Mouse (Mus musculus): Measurements from ENCODE around the gene C1qb.

The C1qb gene

DNA sequence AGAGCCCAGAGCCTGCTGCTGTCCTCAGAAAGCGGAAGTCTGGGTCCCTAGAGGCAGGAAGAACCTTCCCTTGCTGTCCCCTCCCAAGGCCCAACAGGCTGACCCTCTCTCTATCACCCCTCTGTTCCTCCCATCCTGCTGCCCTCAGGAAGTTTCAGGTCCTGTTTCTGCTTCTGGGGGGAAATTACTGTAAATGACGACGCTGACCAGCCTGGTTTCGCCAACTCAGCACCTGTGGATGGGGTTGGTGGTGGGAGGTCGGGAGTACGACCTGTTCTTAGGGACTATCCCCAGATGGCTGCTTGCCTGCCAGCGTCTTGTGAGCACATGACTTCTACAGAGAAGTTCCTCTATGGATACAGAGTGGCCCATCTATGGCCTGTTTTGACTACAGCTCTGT lies at the start of gene C1qb:
TSS of gene C1qb (minus strand) at position 87 of the 400 bp plus-strand sequence.
- DNase-seq: no peak

DNA sequence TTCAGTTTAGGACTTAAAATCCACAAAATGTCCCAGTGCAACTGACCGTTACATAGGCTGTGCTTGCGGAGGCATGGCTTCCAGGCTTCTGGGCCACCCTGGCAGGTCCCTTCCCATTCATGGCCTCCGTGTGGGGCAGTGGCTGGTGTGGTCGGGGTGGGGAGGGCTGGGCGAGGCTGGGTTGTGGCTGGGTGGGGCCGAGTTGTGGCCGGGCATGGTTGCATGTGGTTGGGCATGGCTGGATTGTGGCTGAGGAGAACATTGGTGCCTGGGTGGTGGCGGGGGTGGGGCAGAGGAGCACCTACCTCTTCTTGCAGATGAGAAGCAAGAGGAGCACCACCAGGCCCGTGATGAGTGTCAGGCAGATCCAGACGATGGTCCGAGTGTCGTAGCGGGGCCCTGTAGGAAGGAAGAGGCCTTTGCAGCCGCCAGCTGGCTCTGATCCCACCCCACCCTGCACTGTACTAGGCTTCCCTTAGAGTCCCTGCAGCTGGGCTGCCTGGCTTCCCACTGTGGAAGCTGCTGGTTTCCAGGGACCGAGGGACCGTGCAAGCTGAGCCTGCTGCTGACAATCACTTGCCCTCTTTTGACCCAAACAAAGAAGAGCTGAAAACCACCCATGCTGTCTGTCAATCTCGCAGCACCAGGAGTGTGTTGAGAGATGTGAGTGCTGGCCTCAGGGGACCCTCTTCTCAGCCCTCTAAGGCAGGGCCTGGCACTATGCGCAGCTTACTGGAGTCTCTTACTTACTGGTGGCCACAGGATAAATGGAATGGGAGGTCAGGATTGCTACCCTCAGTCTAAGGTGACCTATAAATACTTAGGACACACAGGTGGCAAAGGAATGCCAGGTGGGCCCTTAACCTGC lies 49.0 kb upstream of the C1qb start:
- DNase-seq: no peak

DNA sequence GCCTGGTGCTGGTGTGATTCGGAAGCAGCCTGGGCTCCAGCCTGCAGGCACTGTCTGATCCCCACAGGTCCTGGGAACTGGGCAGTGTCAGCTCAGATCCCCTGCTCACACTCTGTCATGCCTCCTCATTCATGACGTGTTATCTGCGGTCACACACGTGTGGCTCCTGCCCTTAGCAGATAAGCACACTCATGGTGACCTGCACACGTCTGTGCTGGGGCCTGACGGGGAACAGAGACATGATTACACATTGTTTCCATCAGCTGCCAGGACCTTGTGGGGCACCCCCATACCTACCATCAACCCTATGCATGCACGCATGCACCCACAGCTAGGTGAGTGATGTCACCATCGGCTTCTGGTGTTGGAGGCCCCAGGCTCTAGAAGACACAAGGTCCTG lies 44.5 kb upstream of the C1qb start:
- no peak for DNase-seq

- peak; percentile 17 for DNase-seq
These were observed 42.9 kb upstream of the C1qb start for GRCm38 (mm10) chr4:136928928-136929327.

GRCm38 (mm10) chr4:136925804-136926203 lies 39.8 kb upstream of the C1qb start:
- no peak for DNase-seq

GRCm38 (mm10) chr4:136924529-136924928 lies 38.5 kb upstream of the C1qb start:
- peak; percentile 38 for DNase-seq

DNA sequence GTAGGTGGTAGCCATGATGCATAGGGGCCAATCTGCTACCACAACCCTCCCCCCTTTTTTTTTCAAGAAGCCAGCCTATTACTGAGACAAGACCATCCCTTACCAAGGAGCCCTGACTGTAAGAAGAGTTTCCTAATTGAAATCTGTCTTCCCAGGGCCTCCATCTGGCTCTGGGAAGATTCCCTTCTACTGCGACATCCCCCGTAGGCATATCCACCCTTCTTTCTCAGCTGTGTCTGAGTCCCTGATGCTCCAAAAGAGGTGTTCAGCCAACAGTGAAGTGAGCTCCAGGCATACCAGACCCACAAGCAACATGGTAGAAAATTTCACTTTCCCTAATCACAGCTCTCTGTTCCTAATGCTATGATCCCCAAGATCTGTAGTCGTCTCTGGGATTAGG lies 33.5 kb upstream of the C1qb start:
- no peak for DNase-seq

- no peak for DNase-seq
These were observed 32.8 kb upstream of the C1qb start for GRCm38 (mm10) chr4:136918834-136919233.

GRCm38 (mm10) chr4:136917165-136917524 lies 31.2 kb upstream of the C1qb start:
- DNase-seq: no peak

DNA sequence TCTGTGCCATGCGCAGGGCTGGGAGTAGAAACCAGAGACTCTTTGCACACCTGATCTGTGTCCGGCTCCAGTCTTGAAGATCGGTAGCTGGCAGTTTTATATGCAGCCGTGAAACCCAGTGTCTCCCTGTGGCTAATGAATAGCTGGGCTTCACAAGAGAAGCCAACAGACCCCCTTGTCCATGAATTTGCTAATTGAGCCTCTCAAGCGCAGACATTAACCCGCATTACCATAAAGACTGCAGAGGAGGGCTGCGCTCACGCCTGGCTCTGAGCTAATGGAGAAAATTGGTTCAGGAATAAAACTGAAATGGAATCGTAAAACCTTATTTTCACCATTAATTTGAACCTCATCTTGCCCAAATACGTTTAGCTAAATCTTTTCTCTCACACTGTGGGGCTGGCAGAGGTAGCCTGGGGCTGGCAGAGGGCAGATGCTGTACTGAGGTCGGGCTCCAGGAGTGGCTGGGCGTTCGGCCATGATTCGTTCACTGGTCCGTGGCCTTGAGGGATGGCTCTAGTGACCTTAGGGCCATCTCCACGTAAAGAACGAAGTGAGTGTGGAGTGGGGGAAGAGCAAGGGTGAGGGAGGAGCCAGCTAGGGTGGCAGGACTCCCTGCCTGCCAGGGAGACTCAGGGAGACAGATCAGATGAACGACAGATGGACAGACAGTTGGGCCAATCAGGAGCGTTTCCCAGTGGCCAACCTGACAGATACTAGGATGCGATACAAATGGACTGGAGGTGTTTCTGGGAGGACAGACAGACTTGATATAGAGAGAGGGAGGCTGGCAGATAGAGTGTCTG lies 30.6 kb upstream of the C1qb start:
- DNase-seq: no peak

GRCm38 (mm10) chr4:136912841-136913240 lies 26.9 kb upstream of the C1qb start:
- DNase-seq: no peak

- DNase-seq: no peak
These were observed 25.8 kb upstream of the C1qb start for GRCm38 (mm10) chr4:136911804-136912203.

- no peak for DNase-seq
These were observed 25.2 kb upstream of the C1qb start for GRCm38 (mm10) chr4:136911211-136911646.

- DNase-seq: no peak
These were observed 21.8 kb upstream of the C1qb start for GRCm38 (mm10) chr4:136907809-136908208.

DNA sequence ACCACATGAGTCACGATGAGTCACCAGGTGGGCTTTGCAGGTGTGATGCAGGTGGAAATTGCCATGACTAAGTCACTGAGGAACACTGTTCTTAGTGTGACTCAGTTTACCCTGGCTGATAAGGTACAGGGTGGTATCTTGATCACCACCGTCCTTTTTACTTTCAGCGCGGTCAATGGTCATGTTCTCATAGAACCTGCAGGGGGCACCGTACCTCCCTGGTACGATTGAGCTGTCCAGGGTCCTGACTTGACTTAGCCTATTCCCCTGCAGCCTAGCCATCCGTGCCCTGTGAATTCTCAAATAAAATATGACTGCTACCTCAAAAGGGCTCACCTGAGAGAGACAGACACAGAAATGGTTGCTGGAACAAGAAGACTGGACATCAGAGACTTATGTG lies 21.0 kb upstream of the C1qb start:
- peak; percentile 7 for DNase-seq

GRCm38 (mm10) chr4:136904767-136905539 lies 19.0 kb upstream of the C1qb start:
- no peak for DNase-seq

DNA sequence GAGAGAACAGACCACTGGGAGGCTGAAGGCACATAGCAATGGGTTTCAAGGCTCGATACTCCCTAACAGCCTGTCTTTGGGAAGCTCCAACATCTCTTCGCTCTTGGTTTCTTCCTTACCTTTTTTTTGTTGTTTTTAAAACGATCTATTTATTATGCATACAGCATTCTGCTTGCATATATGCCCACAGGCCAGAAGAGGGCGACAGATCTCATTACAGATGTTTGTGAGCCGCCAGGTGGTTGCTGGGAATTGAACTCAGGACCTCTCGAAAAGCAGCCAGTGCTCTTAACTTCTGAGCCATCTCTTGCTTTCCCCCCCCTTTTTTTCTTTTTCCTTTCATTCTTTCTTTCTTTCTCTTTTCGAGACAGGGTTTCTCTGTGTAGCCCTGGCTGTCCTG lies 13.2 kb upstream of the C1qb start:
- no peak for DNase-seq

- no peak for DNase-seq
These were observed 12.7 kb upstream of the C1qb start, which contains the start of gene C1qa for GRCm38 (mm10) chr4:136898637-136899036. C1qa (minus strand) TSS chr4:136898803.

- DNase-seq: no peak
These were observed 12.2 kb upstream of the C1qb start for GRCm38 (mm10) chr4:136898084-136898598.

DNA sequence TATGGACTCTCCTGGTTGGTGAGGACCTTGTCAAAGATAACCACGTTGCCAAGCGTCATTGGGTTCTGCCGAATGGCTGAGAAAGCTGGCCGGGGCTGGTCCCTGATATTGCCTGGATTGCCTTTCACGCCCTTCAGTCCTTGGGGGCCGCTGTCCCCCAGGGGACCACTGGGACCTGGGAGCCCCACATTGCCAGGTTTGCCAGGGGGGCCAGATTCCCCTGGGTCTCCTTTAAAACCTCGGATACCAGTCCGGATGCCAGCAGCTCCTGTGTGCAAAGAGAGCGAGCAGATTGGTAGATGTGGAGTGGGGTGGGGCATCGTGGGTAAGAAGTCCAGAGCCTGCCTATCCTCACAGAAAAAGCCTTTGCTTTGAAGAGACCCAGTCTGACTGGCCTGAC lies 10.5 kb upstream of the C1qb start:
- no peak for DNase-seq

DNA sequence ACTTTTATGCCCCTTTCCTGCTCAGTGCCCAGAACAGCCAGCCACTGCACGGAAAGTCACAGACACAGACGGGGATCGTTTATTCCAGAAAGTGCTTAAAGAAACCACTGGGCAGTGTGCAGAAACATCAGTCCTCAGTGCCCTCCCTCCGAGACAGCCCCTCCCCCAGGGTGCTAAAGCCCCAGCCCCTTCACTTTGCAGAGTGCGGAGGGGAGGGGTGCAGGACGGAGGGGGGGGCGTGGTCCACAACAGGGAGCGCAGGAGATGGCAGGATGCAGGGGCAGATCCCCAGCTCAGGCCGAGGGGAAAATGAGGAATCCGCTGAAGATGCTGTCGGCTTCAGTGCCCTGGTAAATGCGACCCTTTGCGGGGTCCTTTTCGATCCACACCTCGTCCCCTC lies 9.9 kb upstream of the C1qb start:
- DNase-seq: no peak

- DNase-seq: no peak
These were observed 8.8 kb upstream of the C1qb start for GRCm38 (mm10) chr4:136894821-136895220.
